12 mouse cellular contexts compared by ENCODE assay signal in the genomic region with DNA sequence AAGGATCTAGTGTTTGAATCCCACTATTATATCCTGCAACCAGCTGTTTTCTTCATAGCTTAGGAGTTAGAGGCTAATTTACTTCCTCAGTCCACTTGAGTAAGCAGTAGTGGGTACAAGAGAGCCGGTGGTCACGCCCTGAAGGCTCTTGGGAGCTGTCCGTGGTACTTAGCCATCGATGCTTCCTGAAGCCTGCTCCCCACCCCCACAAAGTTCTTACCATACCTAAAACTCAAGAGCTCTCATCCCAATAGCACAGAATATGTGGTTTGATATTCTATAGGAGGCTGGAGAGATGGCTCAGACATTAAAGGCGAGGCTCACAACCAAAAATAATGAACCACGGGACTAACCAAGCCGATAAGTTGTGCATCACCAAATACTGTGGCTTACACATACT. TPM values are rescaled to one million over a fixed set of nuclear protein-coding genes. Genes with fewer than 3 reads are reported as not detected.
DNase-seq lines count a peak whose midpoint lies in the region; ATAC-seq lines count a peak whose summit lies in the region.
"Had no signal": no experiment of that assay in that cellular context is flagged by ENCODE, and none has a peak within 500 bp of the region (broad histone marks: within the 10 kb centered on the region; RNA-seq: fewer than 3 reads in every experiment).

No protein-coding gene starts in this region.

- no peaks in the 10 kb centered on the region for H3K36me3 ChIP-seq in liver, embryonic 12.5 days
- H3K36me3 ChIP-seq: stomach, embryonic 15.5 days had no signal

- H3K4me2 ChIP-seq in liver, embryonic 12.5 days, result no peak overlapping the region
- H3K4me2 ChIP-seq: stomach, embryonic 15.5 days had no signal

- DNase-seq in liver (peak; percentile 20), NIH3T3 (ENCODE audit: low read depth) (peak; percentile 28)
- DNase-seq in c-Kit-positive CD71-positive TER-119-positive erythroid progenitor cells, embryonic 14.5 days (ENCODE audit: low spot score), result peak; percentile 5
- DNase-seq in lung, postnatal 14 days, result peak; percentile 15
- no peak for DNase-seq in cerebellum, adult 11-12 months
- DNase-seq in urinary bladder, postnatal 36 days (ENCODE audit: low spot score in 2 of 2), result no peak
- DNase-seq: adrenal gland, postnatal 25 days; cerebellum, adult 8-10 months; gastrocnemius, postnatal 25 days had no signal

- no peaks in the 10 kb centered on the region for H3K27me3 ChIP-seq in liver, embryonic 12.5 days (replicated peaks)
- H3K27me3 ChIP-seq: stomach, embryonic 15.5 days had no signal

- H3K4me3 ChIP-seq in liver, embryonic 12.5 days, result no peak overlapping the region
- H3K4me3 ChIP-seq: erythroblast, embryonic 14.5 days; stomach, embryonic 15.5 days had no signal

- WGBS in liver, embryonic 12.5 days (ENCODE audit: insufficient replicate concordance), result 51% methylated on average over 7 of the region's 7 CpGs

- no peaks in the 10 kb centered on the region for H3K9me3 ChIP-seq in liver, embryonic 12.5 days (replicated peaks)
- H3K9me3 ChIP-seq: stomach, embryonic 15.5 days had no signal

- no peak for ATAC-seq in liver, embryonic 12.5 days

- H3K4me1 ChIP-seq in liver, embryonic 12.5 days, result no peaks in the 10 kb centered on the region
- H3K4me1 ChIP-seq: stomach, embryonic 15.5 days had no signal

- H3K27ac ChIP-seq in liver, embryonic 12.5 days, result no peak overlapping the region
- H3K27ac ChIP-seq: stomach, embryonic 15.5 days had no signal

- no peak overlapping the region for H3K9ac ChIP-seq in liver, embryonic 12.5 days
- H3K9ac ChIP-seq: stomach, embryonic 15.5 days had no signal

RNA-seq across cellular contexts. Expression of a gene that starts 40.5 kb away (rescaled TPM):
- 0.27 and 0.43 TPM in 2 replicates for polyA plus RNA-seq in liver, embryonic 12.5 days (2016; fragmentation: Nextera tagmentation; extraction: Ambion mirVana)

Comparison
In these comparisons a context has a peak if more than half of its experiments do, and no peak if none do; other contexts are left out.
1. DNase-seq: peak in liver (single experiment), NIH3T3 (single experiment), c-Kit-positive CD71-positive TER-119-positive erythroid progenitor cells, embryonic 14.5 days (single experiment) and lung, postnatal 14 days (single experiment); none in cerebellum, adult 11-12 months (single experiment) and urinary bladder, postnatal 36 days (0 of 2).